In the genomic region with DNA sequence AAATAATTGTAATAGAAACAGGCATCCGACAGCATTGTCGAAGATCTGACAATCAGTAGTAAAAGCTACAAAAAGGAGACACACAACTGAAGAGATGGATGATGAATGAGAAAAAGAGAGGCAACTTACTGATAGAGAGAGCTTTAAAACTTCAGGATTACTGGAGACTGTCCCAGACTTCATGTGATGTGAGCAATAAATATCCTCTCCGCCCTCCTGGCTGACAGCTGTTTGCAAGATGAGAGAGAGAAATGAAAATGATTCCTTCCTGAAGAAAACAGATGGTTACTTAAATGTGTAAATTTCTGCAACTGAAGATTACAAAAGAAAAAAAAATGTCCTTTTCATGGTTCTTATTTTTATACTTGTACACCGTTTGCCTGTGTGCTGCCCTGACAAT, we compare ENCODE assay signal across 25 mouse cellular contexts.
DNase-seq lines count a peak whose midpoint lies in the region; ATAC-seq and TF ChIP-seq lines count a peak whose summit lies in the region.
"Had no signal": no experiment of that assay in that cellular context is flagged by ENCODE, and none has a peak within 500 bp of the region (broad histone marks: within the 10 kb centered on the region; RNA-seq: fewer than 3 reads in every experiment).

No protein-coding gene starts in this region.

- H3K9me3 ChIP-seq in neural tube, embryonic 15.5 days (replicated peaks) = no peaks in the 10 kb centered on the region
- no peaks in the 10 kb centered on the region for H3K9me3 ChIP-seq in heart, embryonic 12.5 days (replicated peaks)
- H3K9me3 ChIP-seq: forebrain, embryonic 12.5 days; hindbrain, embryonic 10.5 days; limb, embryonic 13.5 days; midbrain, embryonic 12.5 days had no signal

- no peak overlapping the region for H3K4me3 ChIP-seq in layer of hippocampus, adult 2 months
- H3K4me3 ChIP-seq in neural tube, embryonic 15.5 days (replicated peaks) = no peak overlapping the region
- H3K4me3 ChIP-seq in heart, embryonic 12.5 days = no peak overlapping the region
- H3K4me3 ChIP-seq: forebrain, embryonic 12.5 days; hindbrain, embryonic 10.5 days; limb, embryonic 13.5 days; midbrain, embryonic 12.5 days; myocyte had no signal

- WGBS in neural tube, embryonic 15.5 days = 87% methylated on average over 4 of the region's 4 CpGs
- WGBS in heart, embryonic 12.5 days = 89% methylated on average over 4 of the region's 4 CpGs

- H3K4me1 ChIP-seq in neural tube, embryonic 15.5 days = no peaks in the 10 kb centered on the region
- no peaks in the 10 kb centered on the region for H3K4me1 ChIP-seq in heart, embryonic 12.5 days (replicated peaks)
- H3K4me1 ChIP-seq: forebrain, embryonic 12.5 days; hindbrain, embryonic 10.5 days; limb, embryonic 13.5 days; midbrain, embryonic 12.5 days had no signal

- H3K36me3 ChIP-seq in neural tube, embryonic 15.5 days = no peaks in the 10 kb centered on the region
- no peaks in the 10 kb centered on the region for H3K36me3 ChIP-seq in heart, embryonic 12.5 days
- H3K36me3 ChIP-seq: forebrain, embryonic 12.5 days; hindbrain, embryonic 10.5 days; limb, embryonic 13.5 days; midbrain, embryonic 12.5 days had no signal

- no peaks in the 10 kb centered on the region for H3K27me3 ChIP-seq in neural tube, embryonic 15.5 days (replicated peaks)
- H3K27me3 ChIP-seq in heart, embryonic 12.5 days (replicated peaks) = no peaks in the 10 kb centered on the region
- H3K27me3 ChIP-seq: forebrain, embryonic 12.5 days; limb, embryonic 13.5 days; midbrain, embryonic 12.5 days had no signal

- no peak overlapping the region for H3K4me2 ChIP-seq in neural tube, embryonic 15.5 days
- H3K4me2 ChIP-seq in heart, embryonic 12.5 days = no peak overlapping the region
- H3K4me2 ChIP-seq: forebrain, embryonic 12.5 days; limb, embryonic 13.5 days; midbrain, embryonic 12.5 days had no signal

- ATAC-seq in neural tube, embryonic 15.5 days (ENCODE audit: low FRiP score) = no peak
- no peak for ATAC-seq in heart, embryonic 12.5 days (ENCODE audit: insufficient number of reproducible peaks, low FRiP score)

- no peak overlapping the region for H3K9ac ChIP-seq in neural tube, embryonic 15.5 days (replicated peaks)
- no peak overlapping the region for H3K9ac ChIP-seq in heart, embryonic 12.5 days
- H3K9ac ChIP-seq: forebrain, embryonic 12.5 days; limb, embryonic 13.5 days; liver, embryonic 14.5 days; midbrain, embryonic 12.5 days had no signal

- intact Hi-C loops in left cerebral cortex, postnatal 4 days (cut with DNase I) = no loop called here
- intact Hi-C loops in left cerebral cortex, postnatal 10 days (cut with DNase I) = no loop called here

- H3K27ac ChIP-seq in layer of hippocampus, adult 2 months = no peak overlapping the region
- H3K27ac ChIP-seq in neural tube, embryonic 15.5 days (replicated peaks) = no peak overlapping the region
- H3K27ac ChIP-seq in heart, embryonic 12.5 days (ENCODE audit: poor library complexity, severe bottlenecking) = no peak overlapping the region
- H3K27ac ChIP-seq: forebrain, embryonic 12.5 days; hindbrain, embryonic 10.5 days; limb, embryonic 13.5 days; liver, embryonic 14.5 days; midbrain, embryonic 12.5 days; stomach, postnatal 0 days had no signal

- no peak for TF ChIP-seq CTCF in layer of hippocampus, adult 2 months (conservative IDR thresholded peaks at IDR 0.05)

- peak; percentile 58 for DNase-seq in left cerebral cortex, adult 11 months (ENCODE audit: low spot score)
- no peak for DNase-seq in left cerebral cortex, postnatal 4 days
- peak; percentile 15 to 47 for DNase-seq in layer of hippocampus, adult 2 months (ENCODE audit: low spot score in 2 of 2)
- DNase-seq in left cerebral cortex, postnatal 10 days (ENCODE audit: extremely low spot score in 1 of 2, low spot score in 2 of 2) = peak; percentile 12 to 48
- DNase-seq in right cerebral cortex, postnatal 36 days (ENCODE audit: low spot score in 2 of 2) = peak; percentile 40 to 60
- DNase-seq in cerebellum, postnatal 36 days = no peak
- DNase-seq: adrenal gland, postnatal 10 days; B cell, adult 2 months; cerebellum, adult 8-10 months; gastrocnemius, postnatal 10 days; heart, adult 18-20 months; kidney, adult 2 months; kidney, postnatal 36 days; lung, postnatal 10 days; retina, postnatal 1 day; thymus, postnatal 14 days had no signal

Comparison
In these comparisons a context has a peak if more than half of its experiments do, and no peak if none do; other contexts are left out.
1. DNase-seq: peak in left cerebral cortex, adult 11 months (single experiment), layer of hippocampus, adult 2 months (2 of 2), left cerebral cortex, postnatal 10 days (2 of 2) and right cerebral cortex, postnatal 36 days (2 of 2); none in left cerebral cortex, postnatal 4 days (single experiment) and cerebellum, postnatal 36 days (0 of 2).